Mouse (Mus musculus): ENCODE measurements around the gene Gng12. TPM values are rescaled to one million over a fixed set of nuclear protein-coding genes. Genes with fewer than 3 reads are reported as not detected.

Gene Gng12
- polyA plus RNA-seq (2012; rRNA removed) = 28.0 and 31.9 TPM in 2 replicates

DNA sequence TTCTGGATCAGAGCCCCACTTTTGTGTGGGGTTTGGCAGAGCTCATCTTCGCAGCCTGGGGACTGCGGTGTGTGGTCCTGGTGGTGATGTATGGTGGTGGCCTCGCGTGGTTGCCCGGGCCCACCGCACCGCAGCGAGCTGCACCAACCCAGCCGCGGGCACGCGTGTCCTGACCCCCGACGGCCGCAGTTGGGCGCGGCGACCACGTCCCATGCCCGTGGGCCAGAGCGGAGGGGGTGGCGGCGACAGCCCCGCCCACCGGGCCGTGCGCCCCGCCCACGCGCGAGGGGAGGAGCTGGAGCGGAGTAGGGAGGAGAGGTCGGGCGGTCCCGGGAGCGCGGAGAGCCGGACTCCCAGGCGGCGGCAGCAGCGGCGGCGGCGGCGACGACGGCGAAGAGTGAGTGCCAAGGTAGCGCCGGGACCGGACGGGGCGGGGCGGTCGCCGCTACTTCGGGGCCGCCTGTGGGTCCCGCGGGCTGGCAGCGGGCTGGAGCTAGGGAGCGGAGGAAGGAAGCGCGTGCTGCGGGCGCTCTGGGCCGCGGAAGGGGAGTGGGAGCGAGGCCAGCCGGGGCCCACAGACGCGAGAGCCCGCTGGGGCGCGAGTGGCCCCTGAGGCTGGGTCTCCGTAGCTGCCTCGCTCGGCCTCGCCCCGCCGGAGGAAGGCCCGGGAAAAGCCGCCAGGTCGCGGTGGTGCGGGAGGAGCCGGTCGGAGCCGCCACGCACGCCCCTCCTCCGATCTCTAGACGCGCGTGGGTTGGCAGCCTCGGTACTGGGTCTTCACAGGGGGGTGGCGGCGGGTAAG is at the start of gene Gng12:
Gene Gng12 (plus strand): TSS at position 279 of the 802 bp plus-strand sequence.

DNA sequence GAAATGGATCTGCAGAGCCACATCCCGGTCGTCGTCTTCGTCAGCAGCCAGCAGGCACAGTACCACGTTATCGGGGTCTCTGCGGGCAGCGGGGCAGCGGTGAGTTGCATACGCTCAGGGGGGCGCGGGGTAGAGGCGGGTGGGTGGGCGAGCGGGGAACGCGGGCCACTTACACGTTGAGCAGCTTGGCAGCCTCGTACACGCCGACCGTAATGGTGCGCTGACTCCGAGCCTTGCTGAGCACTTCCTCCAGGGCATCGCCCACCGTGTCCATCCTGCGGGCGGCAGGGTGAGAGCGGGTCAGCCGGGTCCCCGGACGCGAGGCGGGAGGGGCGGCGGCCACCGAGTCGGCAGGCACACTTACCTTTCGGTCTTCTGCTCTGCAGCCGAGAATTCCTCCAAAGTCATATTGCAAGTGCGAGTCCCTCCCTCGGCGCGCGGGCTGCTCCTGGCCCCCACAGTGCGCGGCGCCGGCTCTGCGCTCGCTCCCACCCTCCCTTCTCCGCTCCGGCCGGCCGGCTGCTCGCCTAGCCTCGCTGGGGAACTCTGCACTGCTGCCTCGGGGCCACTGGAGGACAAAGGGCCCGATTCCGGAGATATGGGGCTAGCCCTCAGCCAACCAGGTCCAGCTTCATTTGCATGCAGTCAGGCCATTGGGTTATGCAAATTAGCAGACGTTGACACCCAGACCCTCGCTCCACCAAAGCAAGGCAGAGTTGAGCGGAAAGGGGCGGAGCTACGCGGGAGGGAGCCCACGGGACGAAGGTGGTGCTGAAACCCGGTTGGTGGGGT is 140.8 kb downstream of the Gng12 start, which contains the start of gene Gadd45a:
Gene Gadd45a (minus strand): TSS at position 621 of the 792 bp plus-strand sequence.

Other genes starting within 250 kb of the Gng12 start
- gene Vmn1r35, start 210.5 kb upstream of the Gng12 start, polyA plus RNA-seq (2012; rRNA removed) = not detected in 2 replicates
- gene Vmn1r36, start 177.2 kb upstream of the Gng12 start, polyA plus RNA-seq (2012; rRNA removed) = not detected in 2 replicates
- not detected in 2 replicates for gene Vmn1r37, start 167.0 kb upstream of the Gng12 start, polyA plus RNA-seq (2012; rRNA removed)
- not detected in 2 replicates for gene Vmn1r38, start 113.8 kb upstream of the Gng12 start, polyA plus RNA-seq (2012; rRNA removed)
- not detected in 2 replicates for gene Vmn1r39, start 85.8 kb upstream of the Gng12 start, polyA plus RNA-seq (2012; rRNA removed)
- 9.6 and 10.3 TPM in 2 replicates for gene Gadd45a, start 141.1 kb downstream of the Gng12 start, polyA plus RNA-seq (2012; rRNA removed)

Data from central nervous system, embryonic 18 days (tissue).